ENCODE assay signal across 9 mouse cellular contexts in genomic region chr6:108305171-108305779, GRCm38 (mm10).
DNase-seq lines count a peak whose midpoint lies in the region; ATAC-seq and TF ChIP-seq lines count a peak whose summit lies in the region.
"Had no signal": no experiment of that assay in that cellular context is flagged by ENCODE, and none has a peak within 500 bp of the region (broad histone marks: within the 10 kb centered on the region; RNA-seq: fewer than 3 reads in every experiment).

No protein-coding gene starts in this region.

- CTCF ChIA-PET in Patski (lab: Charles Lee) = interaction anchor here (0.7 to 2.3 kb wide), 4 partner anchors 8 to 16 kb away, joined by 3 to 6 read pairs (median 4); no protein-coding TSS in a partner anchor

- no peak for TF ChIP-seq POLR2A in embryonic fibroblast, embryonic 13.5 days (IDR thresholded peaks at IDR 0.05; ENCODE audit: low read depth, low read length)
- TF ChIP-seq POLR2A in limb, embryonic 14.5 days (IDR thresholded peaks at IDR 0.05; ENCODE audit: borderline replicate concordance, extremely low read depth, insufficient read depth, insufficient read length) = no peak

- in situ Hi-C loops in Patski (cut with MboI; ENCODE audit: low pct_unique_long_range_greater_than_20kb) = no loop called here

- no peaks in the 10 kb centered on the region for H3K27me3 ChIP-seq in Patski
- H3K27me3 ChIP-seq in limb, embryonic 14.5 days (ENCODE audit: control insufficient read depth, insufficient read depth, low read length) = no peaks in the 10 kb centered on the region
- H3K27me3 ChIP-seq: limb, embryonic 15.5 days had no signal

- H3K9ac ChIP-seq in limb, embryonic 14.5 days (ENCODE audit: low read depth, low read length, severe bottlenecking) = no peak overlapping the region
- H3K9ac ChIP-seq: limb, embryonic 15.5 days had no signal

- peak overlapping the region; percentile 51 for H3K27ac ChIP-seq in embryonic fibroblast, embryonic 13.5 days (ENCODE audit: insufficient read depth, low read length)
- no peak overlapping the region for H3K27ac ChIP-seq in limb, embryonic 14.5 days (replicated peaks; ENCODE audit: low read depth, low read length)

- no peaks in the 10 kb centered on the region for H3K36me3 ChIP-seq in limb, embryonic 14.5 days (ENCODE audit: control insufficient read depth, insufficient read depth, low read length)
- H3K36me3 ChIP-seq: limb, embryonic 15.5 days had no signal

- peaks cover 9% of the 10 kb centered on the region; the same call in 1 of the 2 replicates for H3K4me1 ChIP-seq in embryonic fibroblast, embryonic 13.5 days (ENCODE audit: control insufficient read depth, insufficient read depth, low read length)
- peaks cover 14% of the 10 kb centered on the region for H3K4me1 ChIP-seq in limb, embryonic 14.5 days (ENCODE audit: control insufficient read depth, insufficient read depth, low read length)

- H3K4me2 ChIP-seq in limb, embryonic 14.5 days (replicated peaks; ENCODE audit: low read depth, low read length, severe bottlenecking) = peak overlapping the region; percentile 17; the same call in 1 of the 2 replicates

- TF ChIP-seq CTCF in Patski (IDR thresholded peaks at IDR 0.05) = no peak
- no peak for TF ChIP-seq CTCF in embryonic fibroblast, embryonic 13.5 days (IDR thresholded peaks at IDR 0.05; ENCODE audit: borderline replicate concordance, insufficient read depth, low read length)

- peak; percentile 24 for DNase-seq in gastrocnemius, adult 18-20 months (ENCODE audit: low spot score)
- no peak for DNase-seq in gastrocnemius, adult 8-10 months (ENCODE audit: low spot score in 2 of 2)
- DNase-seq in Patski (ENCODE audit: low read depth, low spot score) = no peak
- DNase-seq in limb, embryonic 14.5 days (ENCODE audit: low spot score) = no peak
- DNase-seq in thymus, postnatal 14 days = no peak
- DNase-seq in left cerebral cortex, adult 18-20 months (ENCODE audit: low spot score in 2 of 2) = no peak
- no peak for DNase-seq in left cerebral cortex, adult 11 months (ENCODE audit: low spot score)

- POLR2A ChIA-PET in Patski (lab: Charles Lee) = no interaction called here

- H3K9me3 ChIP-seq in limb, embryonic 14.5 days (ENCODE audit: control insufficient read depth, low read length) = no peaks in the 10 kb centered on the region
- H3K9me3 ChIP-seq: limb, embryonic 15.5 days had no signal

- ATAC-seq in Patski = peak; percentile 38
- no peak for ATAC-seq in limb, embryonic 14.5 days (ENCODE audit: low FRiP score, low read depth)

- WGBS in limb, embryonic 14.5 days = 27% methylated on average over 12 of the region's 12 CpGs

- no peak overlapping the region for H3K4me3 ChIP-seq in embryonic fibroblast, embryonic 13.5 days (ENCODE audit: insufficient read depth, low read length)
- H3K4me3 ChIP-seq in limb, embryonic 14.5 days (replicated peaks; ENCODE audit: low read length) = no peak overlapping the region
- H3K4me3 ChIP-seq: limb, embryonic 15.5 days had no signal
